Mouse (Mus musculus): Measurements from ENCODE around the gene Grin2b. TPM values are rescaled to one million over a fixed set of nuclear protein-coding genes. Genes with fewer than 3 reads are reported as not detected.
"Not testable (repeated sequence)": the region's sequence is repeated elsewhere in the genome, so short reads cannot be mapped to it uniquely, and the experiment has no call there.

Grin2b gene
- polyA plus RNA-seq, 1 experiment, result 0.04 TPM

- Histone ChIP-seq H3K4me1 (ENCODE audit: control insufficient read depth, insufficient read depth, insufficient read length, low read length) (no peaks in the 10 kb centered on the region), H3K27ac (replicated peaks; ENCODE audit: low read depth, low read length) (no peak overlapping the region), H3K4me3 (ENCODE audit: insufficient read depth, low read depth, low read length) (no peak overlapping the region)
Measured at GRCm38 (mm10) chr6:135791412-135791811, 381.9 kb downstream of the Grin2b start.

GRCm38 (mm10) chr6:135789603-135790170 lies 383.6 kb downstream of the Grin2b start:
- Histone ChIP-seq H3K4me3 (ENCODE audit: insufficient read depth, low read depth, low read length) (no peak overlapping the region), H3K4me1 (ENCODE audit: control insufficient read depth, insufficient read depth, insufficient read length, low read length) (no peaks in the 10 kb centered on the region), H3K27ac (replicated peaks; ENCODE audit: low read depth, low read length) (no peak overlapping the region)

- H3K27ac ChIP-seq (replicated peaks; ENCODE audit: low read depth, low read length), result no peak overlapping the region
- no peaks in the 10 kb centered on the region for H3K4me1 ChIP-seq (ENCODE audit: control insufficient read depth, insufficient read depth, insufficient read length, low read length)
Measured at GRCm38 (mm10) chr6:135774670-135775069, 398.6 kb downstream of the Grin2b start.

GRCm38 (mm10) chr6:135767572-135767971 lies 405.7 kb downstream of the Grin2b start:
- Histone ChIP-seq H3K4me1 (ENCODE audit: control insufficient read depth, insufficient read depth, insufficient read length, low read length) (no peaks in the 10 kb centered on the region), H3K4me3 (ENCODE audit: insufficient read depth, low read depth, low read length) (no peak overlapping the region), H3K27ac (replicated peaks; ENCODE audit: low read depth, low read length) (no peak overlapping the region)

More at GRCm38 (mm10) chr6:135774670-135775069, 398.6 kb downstream of the Grin2b start:
- H3K4me3 ChIP-seq (ENCODE audit: insufficient read depth, low read depth, low read length), result no peak overlapping the region

- H3K4me1 ChIP-seq (ENCODE audit: control insufficient read depth, insufficient read depth, insufficient read length, low read length), result no peaks in the 10 kb centered on the region
- no peak overlapping the region for H3K4me3 ChIP-seq (ENCODE audit: insufficient read depth, low read depth, low read length)
- H3K27ac ChIP-seq (replicated peaks; ENCODE audit: low read depth, low read length), result no peak overlapping the region
Measured at GRCm38 (mm10) chr6:135758735-135759134, 414.6 kb downstream of the Grin2b start.

- Histone ChIP-seq H3K27ac (replicated peaks; ENCODE audit: low read depth, low read length) (no peak overlapping the region), H3K4me1 (ENCODE audit: control insufficient read depth, insufficient read depth, insufficient read length, low read length) (no peaks in the 10 kb centered on the region), H3K4me3 (ENCODE audit: insufficient read depth, low read depth, low read length) (no peak overlapping the region)
Measured at GRCm38 (mm10) chr6:135756075-135756474, 417.2 kb downstream of the Grin2b start.

GRCm38 (mm10) chr6:135748412-135749076 lies 424.8 kb downstream of the Grin2b start:
- Histone ChIP-seq H3K4me1 (ENCODE audit: control insufficient read depth, insufficient read depth, insufficient read length, low read length) (no peaks in the 10 kb centered on the region), H3K27ac (replicated peaks; ENCODE audit: low read depth, low read length) (no peak overlapping the region), H3K4me3 (ENCODE audit: insufficient read depth, low read depth, low read length) (no peak overlapping the region)

GRCm38 (mm10) chr6:135745606-135746005 lies 427.7 kb downstream of the Grin2b start:
- Histone ChIP-seq H3K27ac (replicated peaks; ENCODE audit: low read depth, low read length) (no peak overlapping the region), H3K4me3 (ENCODE audit: insufficient read depth, low read depth, low read length) (no peak overlapping the region), H3K4me1 (ENCODE audit: control insufficient read depth, insufficient read depth, insufficient read length, low read length) (no peaks in the 10 kb centered on the region)

GRCm38 (mm10) chr6:135734227-135734732 lies 439.0 kb downstream of the Grin2b start:
- H3K27ac ChIP-seq (replicated peaks; ENCODE audit: low read depth, low read length), result no peak overlapping the region
- H3K4me1 ChIP-seq (ENCODE audit: control insufficient read depth, insufficient read depth, insufficient read length, low read length), result peaks cover 3% of the 10 kb centered on the region; the same call in 1 of the 2 replicates
- no peak overlapping the region for H3K4me3 ChIP-seq (ENCODE audit: insufficient read depth, low read depth, low read length)

GRCm38 (mm10) chr6:135727106-135727505 lies 446.2 kb downstream of the Grin2b start:
- Histone ChIP-seq H3K27ac (replicated peaks; ENCODE audit: low read depth, low read length) (0 out of 2 replicates have a peak overlapping the region, but pooled peaks have one; percentile 51), H3K4me1 (ENCODE audit: control insufficient read depth, insufficient read depth, insufficient read length, low read length) (peaks cover 3% of the 10 kb centered on the region; the same call in 1 of the 2 replicates), H3K4me3 (ENCODE audit: insufficient read depth, low read depth, low read length) (no peak overlapping the region)

GRCm38 (mm10) chr6:135721706-135722105 lies 451.6 kb downstream of the Grin2b start:
- Histone ChIP-seq H3K4me1 (ENCODE audit: control insufficient read depth, insufficient read depth, insufficient read length, low read length) (no peaks in the 10 kb centered on the region), H3K27ac (replicated peaks; ENCODE audit: low read depth, low read length) (no peak overlapping the region), H3K4me3 (ENCODE audit: insufficient read depth, low read depth, low read length) (no peak overlapping the region)

GRCm38 (mm10) chr6:135714906-135715305 lies 458.4 kb downstream of the Grin2b start:
- no peak overlapping the region for H3K27ac ChIP-seq (replicated peaks; ENCODE audit: low read depth, low read length)
- H3K4me1 ChIP-seq (ENCODE audit: control insufficient read depth, insufficient read depth, insufficient read length, low read length), result no peaks in the 10 kb centered on the region
- H3K4me3 ChIP-seq (ENCODE audit: insufficient read depth, low read depth, low read length), result no peak overlapping the region

- Histone ChIP-seq H3K27ac (replicated peaks; ENCODE audit: low read depth, low read length) (no peak overlapping the region), H3K4me3 (ENCODE audit: insufficient read depth, low read depth, low read length) (no peak overlapping the region), H3K4me1 (ENCODE audit: control insufficient read depth, insufficient read depth, insufficient read length, low read length) (no peaks in the 10 kb centered on the region)
Measured at GRCm38 (mm10) chr6:135714236-135714635, 459.1 kb downstream of the Grin2b start.

- Histone ChIP-seq H3K4me1 (ENCODE audit: control insufficient read depth, insufficient read depth, insufficient read length, low read length) (no peaks in the 10 kb centered on the region), H3K4me3 (ENCODE audit: insufficient read depth, low read depth, low read length) (no peak overlapping the region), H3K27ac (replicated peaks; ENCODE audit: low read depth, low read length) (no peak overlapping the region)
Measured at GRCm38 (mm10) chr6:135713716-135714115, 459.6 kb downstream of the Grin2b start.

- H3K4me3 ChIP-seq (ENCODE audit: insufficient read depth, low read depth, low read length); H3K4me1 ChIP-seq (ENCODE audit: control insufficient read depth, insufficient read depth, insufficient read length, low read length); H3K27ac ChIP-seq (replicated peaks; ENCODE audit: low read depth, low read length): not testable (repeated sequence)
Measured at GRCm38 (mm10) chr6:135706850-135707522, 466.3 kb downstream of the Grin2b start.
